Mouse (Mus musculus) cortical plate, adult 2 months (tissue): ENCODE results near the gene Efemp2.

ENCODE experiments used
- CTCF ChIP-seq: fragments of 200-500 bp; IDR thresholded peaks from 2 replicates; pipeline ENCODE4 v1.5.1; 2011; ENCODE audit warnings: mild to moderate bottlenecking, control low read depth, low read length; ENCODE audit not compliant: insufficient read depth; ENCODE audit errors: extremely low read depth
- POLR2A ChIP-seq: fragments of 200-500 bp; IDR thresholded peaks from 2 replicates; pipeline ENCODE4 v1.6.1; 2011; ENCODE audit warnings: mild to moderate bottlenecking, low read length, control low read depth; ENCODE audit not compliant: insufficient read depth; ENCODE audit errors: extremely low read depth

GRCm38 (mm10) chr19:5445747-5446146 is 28.0 kb upstream of the Efemp2 start:
- no peak for TF ChIP-seq POLR2A
- TF ChIP-seq CTCF, result no peak
